Mouse (Mus musculus) stomach, embryonic 15.5 days (tissue): ENCODE results near the gene Zfp207. TPM values are rescaled to one million over a fixed set of nuclear protein-coding genes. Genes with fewer than 3 reads are reported as not detected.
"Not testable (repeated sequence)": the region's sequence is repeated elsewhere in the genome, so short reads cannot be mapped to it uniquely, and the experiment has no call there.

Experiments
- ATAC-seq: fragments of 200-750 bp; cut with Nextera tagmentation; 2 replicates; pipeline ENCODE4 v1.8.0; 2017; ENCODE audit warnings: low read depth, moderate number of reproducible peaks, moderate TSS enrichment; ENCODE audit not compliant: insufficient read depth, low FRiP score
- H3K27ac ChIP-seq: fragments of 300-500 bp; sonication (generic); 2 replicates; pipeline ENCODE4 v1.5.1; 2015; ENCODE audit warnings: mild to moderate bottlenecking, inconsistent platforms
- H3K27me3 ChIP-seq: fragments of 300-500 bp; sonication (generic); replicated peaks from 2 replicates; pipeline ENCODE4 v1.6.1; 2015; ENCODE audit warnings: inconsistent platforms
- H3K36me3 ChIP-seq: fragments of 300-500 bp; sonication (generic); 2 replicates; pipeline ENCODE4 v1.6.1; 2015; ENCODE audit warnings: inconsistent platforms
- H3K4me1 ChIP-seq: fragments of 300-500 bp; sonication (generic); 2 replicates; pipeline ENCODE4 v1.6.1; 2015; ENCODE audit warnings: inconsistent platforms
- H3K4me2 ChIP-seq: fragments of 300-500 bp; sonication (generic); 2 replicates; pipeline ENCODE4 v1.6.1; 2015; ENCODE audit warnings: mild to moderate bottlenecking, inconsistent platforms
- H3K4me3 ChIP-seq: fragments of 300-500 bp; sonication (generic); replicated peaks from 2 replicates; pipeline ENCODE4 v1.5.1; 2015; ENCODE audit warnings: inconsistent platforms
- H3K9ac ChIP-seq: fragments of 300-500 bp; sonication (generic); 2 replicates; pipeline ENCODE4 v1.6.1; 2015; ENCODE audit warnings: inconsistent platforms
- H3K9me3 ChIP-seq: fragments of 300-500 bp; sonication (generic); 2 replicates; pipeline ENCODE4 v1.6.1; 2016; ENCODE audit warnings: inconsistent platforms
- WGBS: fragments of 180-500 bp; shearing (Covaris S2); methylation state at CpG from one replicate; pipeline ENCODE4 v1.1.7; 2015; 5-methylcytosine and 5-hydroxymethylcytosine counted together
- polyA plus RNA-seq: library from polyadenylated mRNA; unstranded; fragments of >200 nt; fragmentation: Nextera tagmentation; extraction: Ambion mirVana; gene quantifications from 2 replicates; pipeline ENCODE4 v1.2.1, GENCODE M21; 2015

Gene Zfp207
- polyA plus RNA-seq, 1 experiment from 2014 or later = 188 TPM

GRCm38 (mm10) chr11:80419743-80420142, 36.7 kb downstream of the Zfp207 start:
- no peak overlapping the region for H3K4me3 ChIP-seq
- WGBS = 91% methylated on average over 1 of the region's 1 CpGs
- no peaks in the 10 kb centered on the region for H3K9me3 ChIP-seq
- no peak overlapping the region for H3K27ac ChIP-seq
- H3K4me1 ChIP-seq = no peaks in the 10 kb centered on the region
- no peak for ATAC-seq
- no peak overlapping the region for H3K4me2 ChIP-seq
- H3K9ac ChIP-seq = no peak overlapping the region
- no peaks in the 10 kb centered on the region for H3K27me3 ChIP-seq
- peaks cover 3% of the 10 kb centered on the region; the same call in 1 of the 2 replicates for H3K36me3 ChIP-seq

- ATAC-seq = no peak
- Histone ChIP-seq H3K36me3 (no peaks in the 10 kb centered on the region; the same call in 1 of the 2 replicates), H3K4me3 (no peak overlapping the region), H3K4me2 (no peak overlapping the region), H3K9ac (no peak overlapping the region), H3K27ac (no peak overlapping the region), H3K9me3 (no peaks in the 10 kb centered on the region), H3K4me1 (no peaks in the 10 kb centered on the region), H3K27me3 (no peaks in the 10 kb centered on the region)
- WGBS = 51% methylated on average over 2 of the region's 2 CpGs
Measured at GRCm38 (mm10) chr11:80420202-80420984, 37.3 kb downstream of the Zfp207 start.

- WGBS = 76% methylated on average over 7 of the region's 7 CpGs
Measured at GRCm38 (mm10) chr11:80421421-80422047, 38.5 kb downstream of the Zfp207 start.

GRCm38 (mm10) chr11:80424691-80425090, 41.6 kb downstream of the Zfp207 start:
- H3K4me1 ChIP-seq = peaks cover 1% of the 10 kb centered on the region; the same call in 1 of the 2 replicates
- no peaks in the 10 kb centered on the region for H3K27me3 ChIP-seq
- H3K4me2 ChIP-seq = no peak overlapping the region
- no peak overlapping the region for H3K9ac ChIP-seq
- no peak for ATAC-seq
- H3K9me3 ChIP-seq = no peaks in the 10 kb centered on the region
- no peak overlapping the region for H3K27ac ChIP-seq
- no peak overlapping the region for H3K4me3 ChIP-seq
- H3K36me3 ChIP-seq = no peaks in the 10 kb centered on the region
- WGBS = 77% methylated on average over 2 of the region's 2 CpGs

More at GRCm38 (mm10) chr11:80421421-80422047, 38.5 kb downstream of the Zfp207 start:
- ATAC-seq = no peak
- no peak overlapping the region for H3K4me3 ChIP-seq
- no peak overlapping the region for H3K9ac ChIP-seq
- no peaks in the 10 kb centered on the region for H3K36me3 ChIP-seq
- no peaks in the 10 kb centered on the region for H3K27me3 ChIP-seq
- H3K9me3 ChIP-seq = no peaks in the 10 kb centered on the region
- no peak overlapping the region for H3K27ac ChIP-seq
- no peak overlapping the region for H3K4me2 ChIP-seq
- no peaks in the 10 kb centered on the region for H3K4me1 ChIP-seq

GRCm38 (mm10) chr11:80425247-80425778, 42.2 kb downstream of the Zfp207 start:
- Histone ChIP-seq H3K9me3 (no peaks in the 10 kb centered on the region), H3K4me2 (no peak overlapping the region), H3K27ac (no peak overlapping the region), H3K36me3 (no peaks in the 10 kb centered on the region), H3K27me3 (no peaks in the 10 kb centered on the region), H3K4me1 (peaks cover 4% of the 10 kb centered on the region; the same call in 1 of the 2 replicates), H3K9ac (no peak overlapping the region), H3K4me3 (no peak overlapping the region)
- WGBS = 61% methylated on average over 5 of the region's 5 CpGs
- no peak for ATAC-seq

GRCm38 (mm10) chr11:80426029-80426813, 43.1 kb downstream of the Zfp207 start:
- H3K4me1 ChIP-seq, H3K36me3 ChIP-seq, H3K4me2 ChIP-seq, H3K27me3 ChIP-seq, H3K9me3 ChIP-seq, ATAC-seq, H3K9ac ChIP-seq, H3K27ac ChIP-seq, H3K4me3 ChIP-seq: not testable (repeated sequence)
- 79% methylated on average over 16 of the region's 16 CpGs for WGBS

GRCm38 (mm10) chr11:80428381-80429008, 45.4 kb downstream of the Zfp207 start, which contains the start of gene Psmd11:
Psmd11 (plus strand) TSS chr11:80428615.
- peak within 1 kb of the TSS; percentile 75 for H3K4me2 ChIP-seq
- H3K4me3 ChIP-seq = peak within 1 kb of the TSS; percentile 95
- H3K36me3 ChIP-seq = peaks cover 9% of the 10 kb centered on the region; the same call in 1 of the 2 replicates
- no peaks in the 10 kb centered on the region for H3K27me3 ChIP-seq
- H3K27ac ChIP-seq = peak within 1 kb of the TSS; percentile 71
- ATAC-seq = peak; percentile 99
- no peaks in the 10 kb centered on the region for H3K9me3 ChIP-seq
- H3K4me1 ChIP-seq = peaks cover 4% of the 10 kb centered on the region; the same call in 1 of the 2 replicates
- peak within 1 kb of the TSS; percentile 87 for H3K9ac ChIP-seq
- under 1% methylated on average over 55 of the region's 58 CpGs for WGBS

GRCm38 (mm10) chr11:80429009-80429475, 46.0 kb downstream of the Zfp207 start:
- ATAC-seq = peak; percentile 34
- peak overlapping the region; percentile 87 for H3K9ac ChIP-seq
- no peaks in the 10 kb centered on the region for H3K9me3 ChIP-seq
- peak overlapping the region; percentile 95 for H3K4me3 ChIP-seq
- H3K4me1 ChIP-seq = peaks cover 4% of the 10 kb centered on the region; the same call in 1 of the 2 replicates
- under 1% methylated on average over 37 of the region's 37 CpGs for WGBS
- peaks cover 11% of the 10 kb centered on the region; the same call in 1 of the 2 replicates for H3K36me3 ChIP-seq
- no peaks in the 10 kb centered on the region for H3K27me3 ChIP-seq
- peak overlapping the region; percentile 71 for H3K27ac ChIP-seq
- peak overlapping the region; percentile 75 for H3K4me2 ChIP-seq

- Histone ChIP-seq H3K9me3 (no peaks in the 10 kb centered on the region), H3K27me3 (no peaks in the 10 kb centered on the region), H3K4me1 (peaks cover 4% of the 10 kb centered on the region; the same call in 1 of the 2 replicates), H3K36me3 (peaks cover 11% of the 10 kb centered on the region; the same call in 1 of the 2 replicates), H3K4me2 (peak overlapping the region; percentile 75), H3K27ac (no peak overlapping the region), H3K9ac (peak overlapping the region; percentile 87), H3K4me3 (peak overlapping the region; percentile 95)
- 58% methylated on average over 14 of the region's 14 CpGs for WGBS
- no peak for ATAC-seq
Measured at GRCm38 (mm10) chr11:80429500-80430166, 46.6 kb downstream of the Zfp207 start.

GRCm38 (mm10) chr11:80430366-80430910, 47.4 kb downstream of the Zfp207 start:
- no peaks in the 10 kb centered on the region for H3K27me3 ChIP-seq
- H3K36me3 ChIP-seq = peaks cover 11% of the 10 kb centered on the region; the same call in 1 of the 2 replicates
- H3K4me1 ChIP-seq = peaks cover 4% of the 10 kb centered on the region; the same call in 1 of the 2 replicates
- ATAC-seq = no peak
- H3K9ac ChIP-seq = no peak overlapping the region
- no peaks in the 10 kb centered on the region for H3K9me3 ChIP-seq
- WGBS = 83% methylated on average over 3 of the region's 3 CpGs
- H3K4me3 ChIP-seq = no peak overlapping the region
- H3K27ac ChIP-seq = no peak overlapping the region
- no peak overlapping the region for H3K4me2 ChIP-seq
